Mouse (Mus musculus) limb, embryonic 14.5 days (tissue): ENCODE measurements around the gene Ick. TPM values are rescaled to one million over a fixed set of nuclear protein-coding genes. Genes with fewer than 3 reads are reported as not detected.

ENCODE experiments used
- ATAC-seq: fragments of 200-750 bp; cut with Nextera tagmentation; 2 replicates; pipeline ENCODE4 v1.8.0; 2017; ENCODE audit warnings: low read depth, moderate number of reproducible peaks, moderate TSS enrichment; ENCODE audit not compliant: low FRiP score
- DNase-seq: peaks from one replicate; pipeline ENCODE4 v3.0.0-alpha.2; 2015; ENCODE audit warnings: low spot score
- H3K27ac ChIP-seq: fragments of 300-500 bp; sonication (generic); replicated peaks from 2 replicates; pipeline ENCODE4 v1.5.1; 2014; ENCODE audit warnings: low read depth, mild to moderate bottlenecking, low read length, moderate library complexity, mixed read lengths
- H3K27me3 ChIP-seq: fragments of 300-500 bp; sonication (generic); 2 replicates; pipeline ENCODE4 v1.6.1; 2014; ENCODE audit warnings: low read length, mixed read lengths; ENCODE audit not compliant: control insufficient read depth, insufficient read depth
- H3K36me3 ChIP-seq: fragments of 300-500 bp; sonication (generic); 2 replicates; pipeline ENCODE4 v1.6.1; 2014; ENCODE audit warnings: mild to moderate bottlenecking, low read length, moderate library complexity, mixed read lengths; ENCODE audit not compliant: control insufficient read depth, insufficient read depth
- H3K4me1 ChIP-seq: fragments of 300-500 bp; sonication (generic); 2 replicates; pipeline ENCODE4 v1.6.1; 2014; ENCODE audit warnings: antibody characterized with exemption, low read length, mixed read lengths; ENCODE audit not compliant: control insufficient read depth, insufficient read depth
- H3K4me2 ChIP-seq: fragments of 300-500 bp; sonication (generic); replicated peaks from 2 replicates; pipeline ENCODE4 v1.6.1; 2014; ENCODE audit warnings: low read depth, mild to moderate bottlenecking, low read length, moderate library complexity; ENCODE audit not compliant: severe bottlenecking
- H3K4me3 ChIP-seq: fragments of 300-500 bp; sonication (generic); replicated peaks from 2 replicates; pipeline ENCODE4 v1.5.1; 2014; ENCODE audit warnings: low read length
- H3K9ac ChIP-seq: fragments of 300-500 bp; sonication (generic); 2 replicates; pipeline ENCODE4 v1.6.1; 2014; ENCODE audit warnings: mild to moderate bottlenecking, low read depth, low read length, moderate library complexity; ENCODE audit not compliant: severe bottlenecking
- H3K9me3 ChIP-seq: fragments of 300-500 bp; sonication (generic); 2 replicates; pipeline ENCODE4 v1.6.1; 2016; ENCODE audit warnings: low read length; ENCODE audit not compliant: control insufficient read depth
- POLR2A ChIP-seq: fragments of 200-500 bp; IDR thresholded peaks from 2 replicates; pipeline ENCODE4 v1.8.0; 2012; ENCODE audit warnings: inconsistent platforms, mild to moderate bottlenecking, moderate library complexity, borderline replicate concordance; ENCODE audit not compliant: insufficient read depth, insufficient read length; ENCODE audit errors: extremely low read depth
- WGBS: fragments of 180-500 bp; shearing (Covaris S2); extraction: QIAGEN DNeasy Blood & Tissue Kit; methylation state at CpG from one replicate; pipeline ENCODE4 v1.1.7; 2014; 5-methylcytosine and 5-hydroxymethylcytosine counted together
- polyA plus RNA-seq, 2 experiments: library from polyadenylated mRNA; depleted of rRNA in 1 of 2; stranded (reverse) in 1 of 2; unstranded in 1 of 2; fragments of >200 nt; fragmentation: Nextera tagmentation in 1 of 2; extraction: Ambion mirVana in 1 of 2; gene quantifications; 2 replicates each; pipeline versions ENCODE4 v1.2.1 to v1.2.3; 2012 to 2014

Ick gene
- polyA plus RNA-seq, 2 experiments = 25.4 to 31.0 TPM

GRCm38 (mm10) chr9:78124297-78124696, 15.3 kb downstream of the Ick start:
- no peak overlapping the region for H3K9ac ChIP-seq
- no peak for DNase-seq
- no peak for TF ChIP-seq POLR2A
- peaks cover 24% of the 10 kb centered on the region for H3K36me3 ChIP-seq
- H3K4me2 ChIP-seq = no peak overlapping the region
- H3K4me3 ChIP-seq = no peak overlapping the region
- H3K9me3 ChIP-seq = no peaks in the 10 kb centered on the region
- WGBS = 89% methylated on average over 6 of the region's 6 CpGs
- ATAC-seq = no peak
- H3K27ac ChIP-seq = no peak overlapping the region
- no peaks in the 10 kb centered on the region for H3K4me1 ChIP-seq
- no peaks in the 10 kb centered on the region for H3K27me3 ChIP-seq

- no peak overlapping the region for H3K4me2 ChIP-seq
- H3K9me3 ChIP-seq = no peaks in the 10 kb centered on the region
- H3K36me3 ChIP-seq = peaks cover 28% of the 10 kb centered on the region
- H3K27ac ChIP-seq = no peak overlapping the region
- no peak for TF ChIP-seq POLR2A
- H3K9ac ChIP-seq = no peak overlapping the region
- 80% methylated on average over 6 of the region's 6 CpGs for WGBS
- ATAC-seq = no peak
- no peak for DNase-seq
- H3K27me3 ChIP-seq = no peaks in the 10 kb centered on the region
- H3K4me1 ChIP-seq = no peaks in the 10 kb centered on the region
- H3K4me3 ChIP-seq = no peak overlapping the region
These were observed 17.0 kb downstream of the Ick start for GRCm38 (mm10) chr9:78126007-78126406.

- no peak for TF ChIP-seq POLR2A
- WGBS = 74% methylated on average over 10 of the region's 10 CpGs
These were observed 17.7 kb downstream of the Ick start for GRCm38 (mm10) chr9:78126643-78127042.

GRCm38 (mm10) chr9:78135658-78136057, 26.7 kb downstream of the Ick start:
- Histone ChIP-seq H3K27ac (no peak overlapping the region), H3K36me3 (peaks cover 70% of the 10 kb centered on the region), H3K4me3 (no peak overlapping the region), H3K4me1 (no peaks in the 10 kb centered on the region), H3K4me2 (no peak overlapping the region), H3K27me3 (no peaks in the 10 kb centered on the region), H3K9ac (no peak overlapping the region), H3K9me3 (no peaks in the 10 kb centered on the region)
- ATAC-seq = no peak
- TF ChIP-seq POLR2A = no peak
- WGBS = 70% methylated on average over 7 of the region's 7 CpGs
- DNase-seq = no peak

More at GRCm38 (mm10) chr9:78126643-78127042, 17.7 kb downstream of the Ick start:
- ATAC-seq (no peak), DNase-seq (no peak)
- no peaks in the 10 kb centered on the region for H3K4me1 ChIP-seq
- no peak overlapping the region for H3K9ac ChIP-seq
- H3K9me3 ChIP-seq = no peaks in the 10 kb centered on the region
- H3K36me3 ChIP-seq = peaks cover 27% of the 10 kb centered on the region
- no peak overlapping the region for H3K27ac ChIP-seq
- H3K4me2 ChIP-seq = no peak overlapping the region
- no peak overlapping the region for H3K4me3 ChIP-seq
- no peaks in the 10 kb centered on the region for H3K27me3 ChIP-seq

- TF ChIP-seq POLR2A = no peak
- Histone ChIP-seq H3K27ac (no peak overlapping the region), H3K4me1 (no peaks in the 10 kb centered on the region), H3K4me3 (no peak overlapping the region), H3K9me3 (peaks cover 10% of the 10 kb centered on the region; the same call in 1 of the 2 replicates), H3K4me2 (no peak overlapping the region), H3K27me3 (no peaks in the 10 kb centered on the region), H3K9ac (no peak overlapping the region), H3K36me3 (peaks cover 73% of the 10 kb centered on the region)
- ATAC-seq (no peak), DNase-seq (no peak)
- 87% methylated on average over 9 of the region's 9 CpGs for WGBS
These were observed 29.2 kb downstream of the Ick start for GRCm38 (mm10) chr9:78138044-78138676.
